Mouse (Mus musculus): ENCODE data around the gene Parp2.
A peak's percentile ranks its signal among the peaks of the same experiment; 100 is the strongest.
"Not testable (repeated sequence)": the region's sequence is repeated elsewhere in the genome, so short reads cannot be mapped to it uniquely, and the experiment has no call there.

Parp2 gene

DNA sequence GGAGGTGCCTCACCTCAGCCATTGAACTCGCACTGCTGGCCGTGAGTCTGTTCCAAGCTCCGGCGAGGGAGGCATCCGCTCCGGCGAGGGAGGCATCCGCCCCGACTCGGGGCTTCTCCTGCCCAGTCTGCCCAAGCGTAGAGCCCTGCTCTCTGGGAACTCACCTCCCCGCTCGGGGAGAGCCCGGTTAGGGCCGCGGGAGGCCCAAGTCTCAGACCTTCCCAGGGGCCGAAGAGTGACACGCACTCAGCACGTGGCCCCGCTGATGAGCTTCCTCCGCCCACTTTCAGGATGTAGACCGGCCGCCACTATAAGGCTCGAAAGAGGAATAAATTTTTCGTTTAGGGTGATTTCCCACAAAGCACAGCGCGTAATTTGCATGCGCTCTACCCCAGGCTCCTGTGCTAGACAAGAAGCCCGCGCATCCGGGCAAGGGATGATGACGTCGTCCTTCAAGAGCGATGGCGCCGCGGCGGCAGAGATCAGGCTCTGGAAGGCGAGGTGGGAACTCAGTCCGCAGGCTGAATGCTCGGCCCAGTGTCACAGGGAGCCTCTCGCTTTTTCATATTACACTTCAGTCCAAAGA, at the start of gene Parp2, which contains the start of gene Ccnb1ip1:
Parp2 (plus strand) TSS at position 355 of the 586 bp plus-strand sequence.
Ccnb1ip1 (minus strand) TSS at position 246 of the 586 bp plus-strand sequence.
- peak; percentile 96 for DNase-seq (ENCODE audit: low read depth, low spot score)

DNA sequence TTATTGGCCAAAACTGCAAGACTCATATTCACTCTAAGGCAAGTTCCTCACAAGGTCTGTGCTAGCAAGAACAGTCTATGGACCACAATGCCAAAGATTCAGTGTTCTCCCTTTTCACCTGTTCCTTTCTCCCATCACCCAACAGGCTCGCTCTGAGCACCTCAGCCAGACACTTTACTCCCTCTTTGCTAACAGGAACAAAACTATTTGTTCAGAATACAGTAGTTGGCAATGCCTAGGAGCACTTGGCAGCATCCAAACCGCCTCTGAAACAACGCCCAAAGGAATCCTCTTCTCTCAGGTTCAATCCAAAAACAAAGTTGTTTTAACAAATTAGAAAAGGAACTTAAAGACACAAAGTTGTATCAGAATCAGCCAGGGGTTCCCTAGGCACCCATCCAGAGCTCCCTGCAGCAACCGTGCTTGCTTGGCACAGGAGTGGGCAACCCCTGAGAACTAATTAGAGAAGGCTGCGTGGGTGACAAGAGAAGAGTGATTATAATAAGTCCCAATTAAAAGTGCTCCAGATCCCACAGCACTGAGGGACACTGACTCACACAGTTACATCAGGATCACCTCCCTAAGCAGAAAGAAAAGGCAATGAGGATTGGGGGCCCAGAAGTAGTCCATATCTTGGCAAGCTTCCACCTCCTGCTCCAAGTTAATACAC, 49.1 kb upstream of the Parp2 start:
- DNase-seq (ENCODE audit: low read depth, low spot score): no peak

DNA sequence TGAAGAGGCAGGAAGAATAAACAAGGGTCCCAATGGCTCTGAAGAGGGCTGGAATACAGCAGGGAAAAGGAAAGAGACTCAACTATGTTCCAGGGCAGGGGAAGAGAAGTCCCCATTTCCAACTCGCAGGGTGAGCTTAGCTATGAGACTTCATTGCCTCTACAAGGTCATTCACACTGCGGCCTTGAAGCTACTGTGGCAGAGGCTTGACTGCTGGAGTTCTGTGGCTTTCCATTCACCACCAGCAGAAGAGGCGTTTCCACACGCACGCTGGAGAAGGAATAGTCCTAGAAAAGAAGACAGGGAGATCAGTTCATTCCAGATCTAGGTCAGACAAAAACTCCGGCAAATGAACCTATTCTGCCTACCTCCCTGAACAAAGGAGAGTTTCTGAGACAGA, 41.9 kb upstream of the Parp2 start:
- no peak for DNase-seq (ENCODE audit: low read depth, low spot score)

DNA sequence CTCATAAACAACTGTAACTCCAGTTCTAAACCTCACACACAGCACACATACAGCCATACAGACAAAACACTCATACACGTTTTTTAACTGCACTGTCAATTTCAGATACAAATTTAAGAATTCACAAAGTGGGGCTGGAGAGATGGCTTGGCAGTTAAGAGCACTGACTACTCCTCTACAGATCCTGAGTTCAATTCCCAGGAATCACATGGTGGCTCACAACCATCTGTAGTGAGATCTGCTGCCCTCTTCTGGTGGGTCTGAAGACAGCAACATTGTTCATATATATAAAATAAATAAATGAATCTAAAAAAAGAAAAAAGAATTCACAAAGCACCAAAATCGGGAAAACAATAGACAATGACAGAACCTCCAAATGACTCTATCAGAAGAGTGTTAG, 36.3 kb upstream of the Parp2 start:
- peak; percentile 53 for DNase-seq (ENCODE audit: low read depth, low spot score)

DNA sequence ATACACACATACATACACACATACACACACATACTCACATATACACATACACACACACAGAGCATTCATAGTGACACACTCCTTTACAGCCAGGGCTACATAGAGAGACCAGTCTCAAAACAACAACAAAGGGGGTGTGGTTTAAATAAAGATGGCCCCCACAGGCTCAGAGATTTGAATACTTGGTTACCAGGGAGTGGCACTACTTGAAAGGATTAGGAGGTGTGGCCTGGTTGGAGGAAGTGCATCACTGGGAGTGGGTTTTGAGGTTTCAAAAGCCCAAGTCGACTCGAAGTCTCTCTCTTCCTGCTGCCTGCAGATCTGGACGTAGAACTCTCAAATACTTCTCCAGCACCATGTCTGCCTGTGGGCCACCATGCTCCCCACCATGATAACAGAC, 25.5 kb upstream of the Parp2 start:
- DNase-seq (ENCODE audit: low read depth, low spot score): peak; percentile 61

DNA sequence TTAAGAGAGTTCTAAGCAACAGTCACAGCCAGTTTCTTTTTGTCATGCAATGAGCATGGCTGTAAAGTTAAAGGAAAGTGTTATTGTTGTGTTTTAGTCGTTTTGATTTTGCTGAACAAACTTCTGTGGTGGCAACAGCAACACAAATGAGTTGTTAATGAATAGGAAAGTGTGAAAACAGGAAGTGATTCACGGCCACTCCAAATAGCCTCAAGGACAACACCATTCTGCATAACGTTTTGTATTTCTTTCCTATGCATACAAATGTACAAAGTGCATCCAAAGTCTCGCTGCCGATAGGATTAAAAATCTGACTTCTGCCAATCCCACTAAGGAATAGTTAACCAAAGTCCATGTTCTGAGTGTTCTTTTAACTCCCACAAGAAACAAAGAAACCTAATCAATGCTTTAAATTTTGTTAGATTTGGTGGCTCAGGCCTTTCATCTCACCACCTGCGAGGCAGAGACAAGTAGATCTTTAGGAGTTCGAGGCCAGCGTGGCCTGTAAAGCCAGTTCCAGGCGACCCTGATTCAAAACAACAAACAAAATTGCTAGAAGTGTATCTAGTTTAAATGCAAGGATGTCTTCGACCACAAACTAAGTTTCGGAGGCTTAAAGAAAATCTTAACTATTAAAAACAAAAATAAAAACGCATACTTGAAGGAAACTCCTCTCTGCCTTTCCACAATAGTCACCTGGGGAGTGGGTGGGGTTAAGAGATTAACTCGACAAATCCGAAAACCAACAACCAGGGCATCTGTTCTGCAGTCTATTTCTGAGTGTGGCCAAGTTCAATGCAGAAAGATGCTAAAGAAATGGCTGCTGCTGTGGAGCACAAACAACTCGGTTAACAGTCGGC, 23.0 kb upstream of the Parp2 start:
- DNase-seq (ENCODE audit: low read depth, low spot score): no peak

DNA sequence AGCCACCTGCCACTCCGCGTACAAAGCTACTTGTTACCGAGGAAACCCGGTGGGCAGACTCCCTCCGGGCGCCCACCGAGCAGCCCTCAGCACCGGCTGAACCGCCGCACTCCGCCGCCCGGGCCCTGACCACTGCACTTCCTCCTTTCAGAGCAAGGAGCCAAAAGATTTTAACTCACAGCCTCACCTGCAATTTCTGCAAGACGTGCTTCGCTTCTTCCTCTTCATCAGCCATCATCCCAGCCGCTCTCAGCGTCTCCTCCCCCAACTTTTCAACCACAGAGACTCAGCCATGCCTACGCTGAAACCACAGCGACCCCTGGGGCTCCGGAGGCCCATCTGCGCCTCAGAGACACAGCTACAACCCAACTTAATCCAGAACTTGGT, 22.4 kb upstream of the Parp2 start, which contains the start of gene Ttc5:
Ttc5 (minus strand) TSS at position 269 of the 387 bp plus-strand sequence.
- DNase-seq (ENCODE audit: low read depth, low spot score): peak; percentile 94

DNA sequence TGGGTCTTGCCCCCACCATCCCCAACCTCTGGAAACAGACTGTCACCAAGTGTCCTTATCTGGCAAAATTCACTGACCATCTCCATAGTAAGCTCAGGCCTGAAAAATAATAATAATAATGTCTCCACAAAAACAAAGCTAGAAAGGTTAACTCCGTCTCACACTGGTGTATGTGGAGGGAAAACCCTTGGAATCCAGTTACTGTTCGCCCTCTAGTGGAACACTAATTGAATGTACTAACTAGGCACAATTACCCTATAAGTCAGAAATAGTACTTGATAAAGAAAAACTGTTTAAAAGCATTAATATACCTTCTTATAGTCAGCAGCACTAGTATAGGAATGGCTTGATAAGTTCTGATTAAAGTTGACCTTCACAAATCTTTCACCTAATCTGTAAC, 19.5 kb upstream of the Parp2 start:
- peak; percentile 51 for DNase-seq (ENCODE audit: low read depth, low spot score)

DNA sequence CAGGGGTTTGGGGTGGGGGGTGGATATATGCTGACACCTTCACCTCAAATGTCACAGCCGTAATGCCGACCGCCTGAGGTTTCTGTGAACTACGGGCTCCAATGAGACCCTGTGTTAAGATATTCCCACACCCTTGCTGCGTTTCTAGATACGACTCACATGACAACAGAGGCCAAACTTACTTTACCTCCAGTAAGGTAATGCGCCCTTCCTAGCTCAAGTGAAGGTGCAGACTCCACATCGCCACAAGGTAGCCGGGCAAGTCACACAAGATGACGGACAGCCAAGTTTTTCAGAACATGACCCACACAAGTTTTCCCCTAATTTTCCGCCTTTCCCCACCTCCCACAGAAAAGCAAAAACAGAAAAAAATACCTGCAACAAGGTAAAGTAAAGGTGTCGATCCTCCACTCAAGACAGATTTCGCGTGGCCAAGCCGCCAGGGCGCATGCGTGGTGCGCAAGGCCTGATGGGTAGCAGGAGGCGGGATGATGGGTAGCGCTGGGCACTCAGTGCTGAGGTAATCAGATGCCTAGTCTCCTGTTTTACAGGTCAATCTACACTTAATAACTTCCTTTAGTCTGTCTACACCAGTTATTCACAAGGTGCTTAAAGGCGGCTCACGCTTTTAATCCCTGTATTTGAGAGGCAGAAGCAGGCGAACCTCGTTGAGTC, 12.2 kb upstream of the Parp2 start:
- peak; percentile 84 for DNase-seq (ENCODE audit: low read depth, low spot score)

DNA sequence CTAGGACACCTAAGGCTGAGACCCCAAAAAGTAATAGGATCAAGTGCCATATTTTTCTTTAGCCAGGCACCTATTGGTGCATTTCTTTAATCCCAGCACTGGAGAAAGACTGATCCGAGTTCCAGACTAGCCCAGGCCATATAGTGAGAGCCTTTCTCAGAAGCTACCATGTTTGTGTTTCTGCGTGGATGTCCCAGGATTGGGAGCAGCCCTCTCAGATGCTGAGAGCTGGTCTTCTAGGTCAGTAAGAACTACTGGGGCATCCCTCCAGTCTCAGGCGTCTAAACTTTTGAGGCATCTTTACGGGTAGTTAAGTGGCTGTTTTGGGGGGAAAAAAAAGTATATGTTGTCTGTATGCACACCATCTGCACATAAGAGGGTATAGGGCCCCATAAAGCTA, 11.7 kb upstream of the Parp2 start:
- DNase-seq (ENCODE audit: low read depth, low spot score): peak; percentile 38

DNA sequence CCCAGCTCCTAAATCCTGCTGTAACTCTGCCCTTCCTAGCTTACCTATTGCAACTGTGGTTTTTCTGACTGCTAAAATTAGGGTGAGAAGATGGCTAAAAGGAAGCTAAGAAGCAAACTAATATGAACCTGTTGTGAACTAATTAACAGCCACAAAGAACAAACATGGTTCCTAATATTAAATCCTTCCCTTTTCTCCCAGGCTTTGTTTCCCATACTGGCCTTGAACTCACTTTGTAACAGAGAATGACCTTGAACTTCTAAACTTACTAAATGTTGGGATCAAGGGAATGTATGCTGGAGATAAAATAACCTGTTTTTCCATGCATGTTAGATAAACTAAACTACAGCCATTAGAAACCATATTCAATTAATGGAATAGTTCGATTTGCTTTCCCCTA, 11.2 kb upstream of the Parp2 start:
- no peak for DNase-seq (ENCODE audit: low read depth, low spot score)

DNA sequence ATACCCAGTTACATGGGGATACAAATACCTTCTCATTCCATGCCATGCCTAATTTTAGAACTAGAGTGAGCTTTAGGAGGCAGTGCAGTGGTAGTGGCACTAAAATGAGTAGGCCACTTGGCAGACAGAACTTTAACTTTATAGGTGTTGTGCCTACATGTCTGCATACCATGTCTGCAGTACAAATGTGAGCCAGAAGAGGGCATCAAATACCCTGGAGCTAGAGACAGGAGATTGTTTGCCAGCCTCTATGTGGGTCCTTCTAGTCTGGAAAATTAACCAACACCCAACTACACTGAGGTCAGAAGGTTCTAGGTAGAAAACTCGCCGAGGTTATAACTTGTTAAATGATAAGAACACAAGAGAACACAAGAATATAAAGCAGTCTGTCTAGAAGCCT, 9.1 kb upstream of the Parp2 start:
- peak; percentile 76 for DNase-seq (ENCODE audit: low read depth, low spot score)

DNA sequence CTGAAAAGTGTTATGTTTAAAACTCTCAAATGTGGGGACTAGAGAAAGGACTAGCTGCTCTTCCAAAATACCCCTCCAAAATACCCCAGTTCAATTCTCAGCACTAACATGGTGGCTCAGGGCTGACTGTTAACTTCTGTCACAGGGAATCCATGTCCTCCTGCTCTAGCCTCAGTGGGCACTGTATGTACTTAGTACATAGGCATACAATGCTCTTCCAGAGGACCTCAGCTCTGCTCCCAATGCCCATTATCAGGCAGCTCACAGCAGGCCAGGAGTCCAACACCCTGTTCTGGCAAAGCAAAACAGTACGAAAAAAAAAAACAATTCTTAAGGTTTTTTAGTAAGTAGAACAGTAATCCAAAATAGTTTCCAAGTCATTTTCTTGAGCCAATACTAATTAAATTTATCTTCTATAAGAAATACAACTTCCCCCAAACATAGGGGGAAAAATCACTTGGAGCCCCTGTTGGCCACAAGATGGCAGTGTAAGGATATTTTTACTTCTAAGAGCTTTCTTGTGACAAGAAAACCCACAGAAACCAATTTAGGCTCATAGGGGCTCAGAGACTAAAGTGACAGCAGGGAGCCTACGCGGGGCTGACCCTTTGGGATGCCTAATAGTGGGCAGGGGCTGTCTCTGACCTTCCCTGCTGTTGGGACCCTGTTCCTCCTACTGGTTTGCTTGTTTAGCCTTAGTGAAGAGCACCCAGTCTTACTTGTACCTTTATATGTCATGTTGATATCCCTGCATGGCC, 8.0 kb upstream of the Parp2 start:
- peak; percentile 70 for DNase-seq (ENCODE audit: low read depth, low spot score)

DNA sequence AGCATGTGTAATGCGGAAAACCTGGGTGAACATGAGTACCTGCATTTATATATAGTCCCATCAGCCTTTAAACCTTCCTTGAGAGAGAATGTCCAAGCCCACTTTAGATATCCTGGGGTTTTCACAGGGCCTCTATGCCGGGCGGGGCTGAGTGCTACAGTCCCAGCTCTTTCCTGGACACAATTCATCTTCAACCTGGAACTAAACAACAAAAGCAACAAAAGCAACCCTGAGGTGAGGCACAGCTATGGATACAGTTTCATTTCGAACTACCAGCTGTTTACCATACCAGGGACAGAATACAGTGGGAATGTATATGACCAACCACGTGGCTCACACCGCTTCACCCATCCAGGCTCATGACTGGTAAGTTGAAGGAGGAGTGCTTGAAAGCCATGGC, 5.2 kb upstream of the Parp2 start:
- DNase-seq (ENCODE audit: low read depth, low spot score): peak; percentile 54

DNA sequence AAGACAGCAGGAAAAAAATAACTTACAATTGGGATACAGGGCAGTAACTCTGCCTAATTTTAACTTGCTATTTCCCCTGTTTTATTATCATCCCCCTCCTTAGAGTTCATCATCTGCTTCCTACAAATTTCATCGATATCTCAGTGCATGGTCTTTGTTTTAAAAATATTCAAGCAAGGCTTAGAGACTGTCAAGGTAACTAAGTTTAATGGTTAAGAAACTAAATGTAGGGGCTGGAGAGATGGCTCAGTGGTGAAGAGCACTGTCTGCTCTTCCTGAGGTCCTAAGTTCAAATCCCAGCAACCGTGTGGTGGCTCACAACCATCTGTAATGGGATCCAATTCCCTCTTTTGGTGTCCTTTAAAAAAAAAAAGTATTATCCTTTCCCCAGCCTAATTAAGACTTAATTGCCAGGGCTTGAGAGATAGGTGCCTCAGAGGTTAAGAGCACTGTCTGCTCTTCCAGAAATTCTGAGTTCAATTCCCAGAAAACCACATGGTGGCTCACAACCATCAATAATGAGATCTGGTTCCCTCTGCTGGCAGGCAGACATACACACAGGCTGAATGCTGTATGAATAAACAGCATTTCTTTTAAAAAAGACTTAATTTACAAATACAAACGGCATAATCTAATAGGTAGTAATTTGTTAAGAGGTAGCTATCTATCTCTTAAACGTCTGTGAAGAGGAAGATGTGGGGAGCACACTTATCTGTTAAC, 4.6 kb upstream of the Parp2 start:
- DNase-seq (ENCODE audit: low read depth, low spot score): peak; percentile 75

DNA sequence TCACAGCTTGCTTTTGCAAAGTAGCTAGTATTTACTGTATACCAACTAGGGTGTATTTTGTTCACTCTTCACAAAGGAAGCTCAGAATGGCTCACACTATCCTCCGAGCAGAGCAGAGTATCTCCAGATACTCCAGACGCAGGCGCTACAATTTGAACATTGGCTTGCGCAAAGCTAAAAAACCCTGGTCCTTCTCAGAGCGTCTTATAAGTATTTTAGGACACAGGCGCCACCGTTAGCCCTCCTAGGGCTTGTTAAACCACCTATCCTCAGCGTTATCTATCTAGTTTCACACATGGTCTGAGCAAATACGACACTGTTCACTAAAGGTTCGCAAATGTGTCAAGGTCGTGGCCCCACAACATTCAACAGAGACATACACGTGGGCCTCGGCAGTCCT, 3.0 kb upstream of the Parp2 start:
- DNase-seq (ENCODE audit: low read depth, low spot score): no peak

DNA sequence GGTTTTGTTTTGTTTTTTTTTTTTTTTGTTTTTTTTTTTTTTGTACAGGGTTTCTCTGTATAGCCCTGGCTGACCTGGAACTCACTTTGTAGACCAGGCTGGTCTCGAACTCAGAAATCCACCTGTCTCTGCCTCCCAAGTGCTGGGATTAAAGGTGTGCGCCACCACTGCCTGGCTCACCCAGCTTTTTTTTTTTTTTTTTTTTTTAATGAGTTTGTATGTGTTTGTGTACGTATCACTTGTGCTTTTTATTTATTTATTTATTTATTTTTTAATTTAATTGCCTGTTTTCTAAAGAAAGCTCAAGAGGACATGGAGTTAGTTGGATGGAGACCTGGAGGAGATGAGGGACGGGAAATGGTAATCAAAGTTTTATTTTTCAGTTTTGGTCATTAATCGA, 1.2 kb upstream of the Parp2 start:
- DNase-seq (ENCODE audit: low read depth, low spot score): not testable (repeated sequence)

DNA sequence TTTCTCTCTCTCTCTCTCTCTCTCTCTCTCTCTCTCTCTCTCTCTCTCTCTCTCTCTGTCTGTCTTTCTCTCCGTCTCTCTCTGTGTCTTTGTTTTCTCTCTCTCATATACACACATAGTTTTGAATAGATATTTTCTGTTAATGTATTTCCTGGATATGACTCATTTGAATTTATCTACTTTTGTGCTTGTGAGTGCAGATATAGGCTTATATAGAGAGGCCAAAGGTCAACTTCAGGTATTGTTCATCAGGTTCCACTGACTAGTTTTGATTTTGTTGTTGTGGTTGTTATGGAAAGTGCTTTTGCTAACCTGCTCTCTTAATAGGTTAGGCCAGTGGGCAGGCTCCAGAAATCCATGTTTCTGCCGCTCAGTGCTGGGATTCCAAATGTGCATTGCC, 5.4 kb downstream of the Parp2 start:
- DNase-seq (ENCODE audit: low read depth, low spot score): no peak

DNA sequence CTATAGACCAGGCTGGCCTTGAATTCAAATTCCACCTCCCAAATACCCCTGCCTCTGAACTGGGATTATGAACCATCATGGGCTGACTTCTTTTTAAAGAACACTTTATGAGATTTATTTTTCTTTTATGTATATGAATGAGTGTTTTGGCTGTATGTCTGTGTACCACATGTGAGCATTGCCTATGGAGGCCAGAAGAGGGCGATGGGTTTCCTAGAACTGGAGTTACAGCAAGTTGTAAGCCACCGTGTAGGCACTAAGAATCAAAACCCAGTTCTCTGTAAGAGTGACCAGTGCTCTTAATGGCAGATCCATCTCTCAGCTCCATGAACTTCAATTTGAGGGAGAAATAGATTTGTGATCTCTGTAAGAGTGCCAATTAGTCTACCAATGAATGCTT, 15.6 kb downstream of the Parp2 start:
- no peak for DNase-seq (ENCODE audit: low read depth, low spot score)

DNA sequence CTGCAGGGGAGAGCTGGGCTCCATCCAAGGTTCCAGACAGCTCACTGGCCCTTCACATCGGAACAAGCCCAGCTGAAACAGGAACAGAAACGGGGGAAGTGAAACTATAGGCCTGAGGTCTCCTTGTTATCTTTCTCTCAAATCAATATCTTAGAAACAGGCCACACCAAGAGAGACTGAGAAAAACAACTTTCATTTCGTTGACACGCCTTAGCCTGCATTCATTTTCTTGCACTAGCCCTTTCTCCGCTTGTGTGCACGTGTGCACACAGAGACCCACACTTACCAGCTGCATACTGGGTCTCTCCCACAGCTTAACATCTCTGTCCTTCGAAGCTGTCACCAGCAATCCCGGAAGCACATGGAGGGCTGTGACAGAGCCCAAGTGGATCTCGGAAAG, 16.6 kb downstream of the Parp2 start:
- no peak for DNase-seq (ENCODE audit: low read depth, low spot score)

DNA sequence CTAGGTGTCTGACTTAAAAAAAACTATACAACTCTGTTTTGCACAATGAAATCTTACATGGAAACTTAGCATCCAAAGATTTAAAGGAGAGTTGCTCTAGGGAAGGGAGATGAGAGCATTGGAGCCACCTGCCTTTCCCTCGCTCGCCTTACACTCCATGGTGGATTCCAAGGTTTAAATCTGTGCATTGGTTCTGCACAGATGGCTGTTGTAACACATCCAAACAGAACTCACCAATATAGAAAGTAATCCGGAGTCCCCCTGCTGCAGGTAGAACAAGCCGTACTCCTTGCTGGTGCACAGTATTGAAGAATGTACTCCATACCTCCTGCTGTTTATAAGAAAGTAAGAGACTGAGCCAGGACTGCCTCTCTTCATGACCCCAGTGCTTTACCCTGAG, 18.9 kb downstream of the Parp2 start:
- no peak for DNase-seq (ENCODE audit: low read depth, low spot score)

Data from ES-CJ7 (cell line).